Mouse (Mus musculus) embryonic fibroblast, embryonic 13.5 days (primary cell): ENCODE measurements around the gene Klhl3.

Source experiments
- CTCF ChIP-seq: IDR thresholded peaks from 2 replicates; pipeline ENCODE4 v1.5.1; 2011; ENCODE audit warnings: mild to moderate bottlenecking, control low read depth, low read length, moderate library complexity, borderline replicate concordance; ENCODE audit not compliant: insufficient read depth
- POLR2A ChIP-seq: IDR thresholded peaks from 2 replicates; pipeline ENCODE4 v1.6.1; 2011; ENCODE audit warnings: low read depth, mild to moderate bottlenecking, control low read depth, low read length, moderate library complexity

GRCm38 (mm10) chr13:57960254-57960653 lies 153.1 kb downstream of the Klhl3 start:
- TF ChIP-seq CTCF (no peak), POLR2A (no peak)
